Mouse (Mus musculus): ENCODE results near the gene 9230112D13Rik. TPM values are rescaled to one million over a fixed set of nuclear protein-coding genes. Genes with fewer than 3 reads are reported as not detected.
A peak's percentile ranks its signal among the peaks of the same experiment; 100 is the strongest.

Gene 9230112D13Rik
- total and polyA plus RNA-seq, 3 experiments = 1.6 to 1.9 (median 1.7) TPM

- Histone ChIP-seq H3K27ac (ENCODE audit: insufficient read depth, low read depth) (no peak overlapping the region), H3K27me3 (replicated peaks) (no peaks in the 10 kb centered on the region), H3K9ac (ENCODE audit: insufficient read depth, low read depth) (peak overlapping the region; percentile 30), H3K9me3 (replicated peaks; ENCODE audit: low read length) (no peaks in the 10 kb centered on the region), H3K79me2 (replicated peaks; ENCODE audit: control insufficient read depth, extremely low read depth, insufficient read depth, poor library complexity, severe bottlenecking) (no peaks in the 10 kb centered on the region), H3K4me3 (replicated peaks in 1 of 3; ENCODE audit: low read depth in 2 of 3, low read length in 2 of 3, poor library complexity in 1 of 3) (no peak overlapping the region), H3K4me2 (ENCODE audit: insufficient read depth, low read depth, poor library complexity, severe bottlenecking) (peak overlapping the region; percentile 67), H3K36me3 (replicated peaks in 1 of 2; ENCODE audit: control insufficient read depth in 1 of 2, insufficient read depth in 1 of 2, low read length in 1 of 2) (no peaks in the 10 kb centered on the region), H3K4me1 (ENCODE audit: control insufficient read depth in 1 of 2, insufficient read depth in 2 of 2) (peaks cover 9 to 27% of the 10 kb centered on the region in 2 experiments)
- DNase-seq (ENCODE audit: extremely low read depth) = no peak
- dilution Hi-C loops (cut with MboI; ENCODE audit: extremely low pct_ligation_motif_present, extremely low pct_unique_long_range_greater_than_20kb, low sequenced_read_pairs) (no loop called here), in situ Hi-C loops (cut with MboI; ENCODE audit: low pct_ligation_motif_present, low pct_unique_long_range_greater_than_20kb, low sequenced_read_pairs) (no loop called here)
- TF ChIP-seq HCFC1 (IDR thresholded peaks at IDR 0.05; ENCODE audit: low read depth, low read length) (no peak), ZNF384 (IDR thresholded peaks at IDR 0.05; ENCODE audit: low read depth, low read length) (no peak), JUND (conservative IDR thresholded peaks at IDR 0.05; ENCODE audit: low read depth, low read length) (no peak), PAX5 (IDR thresholded peaks at IDR 0.05; ENCODE audit: low read length) (no peak), SIN3A (IDR thresholded peaks at IDR 0.05; ENCODE audit: low read length) (no peak), BHLHE40 (IDR thresholded peaks at IDR 0.05; ENCODE audit: low read depth, low read length) (no peak), NELFE (IDR thresholded peaks at IDR 0.05; ENCODE audit: low read depth, low read length) (no peak), USF2 (conservative IDR thresholded peaks at IDR 0.05; ENCODE audit: low read depth, low read length) (no peak), CHD1 (IDR thresholded peaks at IDR 0.05; ENCODE audit: low read depth, low read length) (no peak), EP300 (IDR thresholded peaks at IDR 0.05; ENCODE audit: low read length) (no peak), ZMIZ1 (IDR thresholded peaks at IDR 0.05; ENCODE audit: low read depth, low read length) (no peak), RCOR1 (conservative IDR thresholded peaks at IDR 0.05; ENCODE audit: low read depth, low read length) (no peak), MEF2A (IDR thresholded peaks at IDR 0.05; ENCODE audit: borderline replicate concordance, low read depth, low read length) (no peak), IRF4 (IDR thresholded peaks at IDR 0.05; ENCODE audit: low read depth, low read length) (no peak), GABPA (IDR thresholded peaks at IDR 0.05; ENCODE audit: insufficient replicate concordance, low read depth, low read length) (no peak), RAD21 (IDR thresholded peaks at IDR 0.05; ENCODE audit: low read depth, low read length) (no peak), ZKSCAN1 (IDR thresholded peaks at IDR 0.05; ENCODE audit: borderline replicate concordance, low read depth, low read length) (no peak), CTCF (conservative IDR thresholded peaks at IDR 0.05 in 1 of 2, IDR thresholded peaks at IDR 0.05 in 1 of 2; ENCODE audit: low read depth in 2 of 2, low read length in 2 of 2) (no peak), SMC3 (IDR thresholded peaks at IDR 0.05; ENCODE audit: low read depth, low read length) (no peak), ELF1 (IDR thresholded peaks at IDR 0.05; ENCODE audit: low read depth, low read length) (no peak)
These were observed 14.3 kb downstream of the 9230112D13Rik start for GRCm38 (mm10) chr14:34508187-34508840.

- H3K27ac ChIP-seq (ENCODE audit: insufficient read depth, low read depth) = no peak overlapping the region
- TF ChIP-seq EP300 (IDR thresholded peaks at IDR 0.05; ENCODE audit: low read length) (no peak), CHD2 (IDR thresholded peaks at IDR 0.05; ENCODE audit: low read length) (no peak), BHLHE40 (IDR thresholded peaks at IDR 0.05; ENCODE audit: low read depth, low read length) (no peak), MAFK (IDR thresholded peaks at IDR 0.05; ENCODE audit: insufficient replicate concordance, low read length) (no peak), MAZ (IDR thresholded peaks at IDR 0.05; ENCODE audit: low read depth, low read length) (no peak), E2F4 (IDR thresholded peaks at IDR 0.05; ENCODE audit: insufficient replicate concordance, low read depth, low read length) (no peak), HCFC1 (IDR thresholded peaks at IDR 0.05; ENCODE audit: low read depth, low read length) (no peak), ETS1 (conservative IDR thresholded peaks at IDR 0.05; ENCODE audit: low read depth, low read length) (no peak), SIN3A (IDR thresholded peaks at IDR 0.05; ENCODE audit: low read length) (no peak), ZMIZ1 (IDR thresholded peaks at IDR 0.05; ENCODE audit: low read depth, low read length) (no peak), KAT2A (IDR thresholded peaks at IDR 0.05; ENCODE audit: insufficient replicate concordance, low read length) (no peak), MAX (IDR thresholded peaks at IDR 0.05; ENCODE audit: low read length) (no peak), MXI1 (IDR thresholded peaks at IDR 0.05; ENCODE audit: low read depth, low read length) (no peak), PAX5 (IDR thresholded peaks at IDR 0.05; ENCODE audit: low read length) (no peak), USF1 (IDR thresholded peaks at IDR 0.05; ENCODE audit: low read depth, low read length) (no peak), GABPA (IDR thresholded peaks at IDR 0.05; ENCODE audit: insufficient replicate concordance, low read depth, low read length) (no peak)
- dilution Hi-C loops (cut with MboI; ENCODE audit: extremely low pct_ligation_motif_present, extremely low pct_unique_long_range_greater_than_20kb, low sequenced_read_pairs) = no loop called here
- H3K9ac ChIP-seq (ENCODE audit: insufficient read depth, low read depth) = no peak overlapping the region
- H3K4me2 ChIP-seq (ENCODE audit: insufficient read depth, low read depth, poor library complexity, severe bottlenecking) = no peak overlapping the region
- H3K27me3 ChIP-seq (replicated peaks) = no peaks in the 10 kb centered on the region
- H3K9me3 ChIP-seq (replicated peaks; ENCODE audit: low read length) = no peaks in the 10 kb centered on the region
- peaks cover 18% of the 10 kb centered on the region for H3K79me2 ChIP-seq (replicated peaks; ENCODE audit: control insufficient read depth, extremely low read depth, insufficient read depth, poor library complexity, severe bottlenecking)
- no peak for DNase-seq (ENCODE audit: extremely low read depth)
- no peaks in the 10 kb centered on the region for H3K36me3 ChIP-seq (replicated peaks in 1 of 2; ENCODE audit: control insufficient read depth in 1 of 2, insufficient read depth in 1 of 2, low read length in 1 of 2)
- in situ Hi-C loops (cut with MboI; ENCODE audit: low pct_ligation_motif_present, low pct_unique_long_range_greater_than_20kb, low sequenced_read_pairs) = no loop called here
- H3K4me1 ChIP-seq (ENCODE audit: control insufficient read depth in 1 of 2, insufficient read depth in 2 of 2) = peaks cover 9 to 30% of the 10 kb centered on the region in 2 experiments
- H3K4me3 ChIP-seq (replicated peaks in 1 of 3; ENCODE audit: low read depth in 2 of 3, low read length in 2 of 3, poor library complexity in 1 of 3) = no peak overlapping the region
These were observed 17.3 kb downstream of the 9230112D13Rik start for GRCm38 (mm10) chr14:34505309-34505708.
